Mouse (Mus musculus) thymus, postnatal 25 days (tissue): Measurements from ENCODE around the gene Pik3r1.

ENCODE experiments used
- DNase-seq: peaks from one replicate; pipeline ENCODE4 v3.0.0; 2022

Pik3r1 gene

DNA sequence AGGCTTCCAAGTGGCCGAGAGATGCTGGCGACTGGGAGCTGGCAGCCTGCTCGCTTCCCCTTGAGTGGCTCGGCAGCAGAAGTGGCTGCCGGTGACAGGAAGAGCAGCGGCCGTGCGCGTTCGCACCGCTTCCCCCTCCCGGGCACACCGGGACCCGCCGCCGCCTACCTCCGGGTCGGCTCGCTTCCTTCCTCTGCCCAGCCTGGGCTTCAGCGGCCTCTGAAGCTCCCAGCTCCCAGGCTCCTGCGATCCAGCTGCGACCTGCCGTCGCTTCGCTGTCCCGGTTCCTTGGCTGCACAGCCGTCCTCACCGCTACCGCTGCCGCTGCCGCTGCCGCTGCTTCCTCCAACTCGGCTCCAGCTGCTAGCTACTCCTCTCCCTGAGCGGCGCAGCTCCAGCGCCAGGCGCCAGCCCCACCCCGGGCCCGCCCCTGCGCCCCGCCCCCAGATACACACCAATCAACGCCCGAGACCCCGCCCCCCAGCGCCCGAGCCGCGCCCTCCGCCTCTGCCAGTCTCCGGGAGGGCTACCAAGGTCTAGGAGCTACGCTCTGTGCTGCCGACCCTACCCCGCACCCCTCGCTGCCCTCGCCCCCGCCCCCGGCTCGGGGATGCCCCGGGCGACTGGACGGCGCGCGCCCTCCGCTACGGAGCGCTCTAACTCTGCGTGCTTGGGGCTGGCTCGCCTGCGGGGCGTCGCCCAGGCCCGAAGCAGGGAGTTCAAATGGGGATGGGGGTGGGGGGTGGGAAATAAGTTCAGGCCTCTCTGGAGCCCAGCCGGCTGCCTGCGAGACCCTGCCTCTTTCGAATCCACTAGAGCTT is at the start of gene Pik3r1:
Pik3r1 (minus strand) TSS at position 409 of the 821 bp plus-strand sequence.
- peak; percentile 98 for DNase-seq

DNA sequence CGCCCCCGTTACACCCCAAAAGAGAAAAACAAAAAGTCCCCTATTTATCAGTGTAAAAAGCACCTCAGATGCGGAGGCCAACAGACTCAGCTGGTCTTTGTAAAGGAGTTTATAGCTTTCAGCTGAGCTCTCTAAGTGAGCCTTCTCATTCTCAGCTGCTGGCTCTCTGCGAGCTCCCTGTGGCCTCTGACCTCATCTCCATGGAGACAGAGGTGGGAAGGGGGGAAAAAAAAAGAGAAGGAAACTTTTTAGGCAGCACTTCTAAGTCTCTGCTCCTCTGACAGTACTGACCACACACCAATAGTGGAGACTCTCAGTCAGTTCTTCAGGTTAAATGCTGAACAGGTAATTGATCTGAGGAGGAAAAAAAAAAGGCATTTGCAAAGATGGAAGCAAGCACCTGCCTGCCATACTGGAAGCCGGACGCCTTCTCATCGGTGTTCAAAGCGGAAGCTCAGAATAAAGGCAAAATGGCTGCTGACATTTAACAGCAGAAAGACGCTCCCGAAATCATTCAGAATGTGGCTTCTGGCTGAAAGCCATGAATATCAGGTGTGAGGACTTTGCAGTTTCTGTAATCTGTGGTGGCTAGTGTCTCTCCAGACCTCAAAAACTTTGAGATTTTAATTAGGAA is 45.4 kb upstream of the Pik3r1 start:
- no peak for DNase-seq

GRCm38 (mm10) chr13:101812341-101812740 is 44.3 kb upstream of the Pik3r1 start:
- DNase-seq: no peak

DNA sequence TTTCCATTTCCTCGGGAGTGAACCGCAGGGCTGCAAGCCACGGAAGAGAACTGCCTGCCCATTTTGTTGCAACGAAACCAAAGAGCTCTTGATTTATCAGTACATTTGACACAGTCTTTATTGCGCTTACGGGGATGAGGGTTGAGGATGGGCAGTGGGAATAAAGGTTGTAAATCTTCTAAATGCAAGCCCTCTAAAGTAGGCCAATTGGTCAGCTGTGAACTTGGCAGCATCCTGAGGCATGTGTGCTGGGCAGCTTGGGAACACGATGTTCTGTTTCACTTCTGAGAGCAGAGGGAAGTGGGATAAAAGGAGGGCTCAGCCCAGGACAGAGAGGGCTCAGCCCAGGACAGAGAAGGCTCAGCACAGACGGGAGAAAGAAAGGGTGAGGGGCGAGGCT is 43.9 kb upstream of the Pik3r1 start:
- DNase-seq: no peak

DNA sequence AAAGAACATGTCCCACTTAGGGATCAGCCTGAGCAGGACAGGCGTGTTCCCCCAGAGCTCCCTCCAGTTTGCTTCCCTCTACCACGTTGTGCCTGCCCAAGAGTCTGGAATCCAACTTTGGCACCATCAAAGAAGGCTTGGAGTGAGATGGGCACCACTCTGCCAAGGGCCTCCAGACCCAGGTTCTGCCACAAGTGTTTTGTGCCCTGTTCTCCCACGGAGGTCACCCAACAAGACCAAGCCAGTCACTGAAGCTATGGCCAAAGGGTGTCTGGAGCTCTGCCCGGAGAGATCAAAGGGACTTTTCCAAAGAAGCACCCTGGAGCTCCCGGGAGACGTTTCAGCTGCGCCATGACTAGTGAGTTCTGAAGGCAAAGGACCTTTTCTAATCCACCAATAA is 42.6 kb upstream of the Pik3r1 start:
- no peak for DNase-seq

- no peak for DNase-seq
These were observed 41.8 kb upstream of the Pik3r1 start for GRCm38 (mm10) chr13:101809796-101810195.

DNA sequence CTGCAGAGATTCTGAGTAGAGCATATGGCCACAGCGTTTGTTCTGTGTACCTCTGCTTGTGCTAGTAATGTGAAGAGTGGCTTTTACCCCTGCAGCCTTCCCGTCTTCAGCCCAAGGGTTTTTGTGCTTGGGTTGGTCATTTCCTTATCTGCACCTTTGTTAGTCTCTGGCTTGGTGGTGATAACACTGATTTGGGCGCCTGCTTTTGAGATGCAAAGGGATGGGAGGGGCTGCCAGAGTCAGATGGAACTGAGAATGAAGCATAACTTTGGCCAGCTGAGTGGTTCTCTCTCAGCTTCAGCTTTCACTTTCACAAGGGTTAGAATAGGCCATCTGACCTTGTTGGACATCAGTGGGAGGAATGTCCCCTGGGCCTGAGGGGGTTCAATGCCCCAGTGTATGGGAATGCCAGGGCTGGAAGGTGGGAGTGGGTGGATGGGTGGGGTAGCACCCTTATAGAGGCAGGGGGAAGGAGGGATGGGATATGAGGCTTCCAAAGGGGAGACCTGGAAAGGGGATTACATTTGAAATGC is 37.6 kb upstream of the Pik3r1 start:
- DNase-seq: no peak

DNA sequence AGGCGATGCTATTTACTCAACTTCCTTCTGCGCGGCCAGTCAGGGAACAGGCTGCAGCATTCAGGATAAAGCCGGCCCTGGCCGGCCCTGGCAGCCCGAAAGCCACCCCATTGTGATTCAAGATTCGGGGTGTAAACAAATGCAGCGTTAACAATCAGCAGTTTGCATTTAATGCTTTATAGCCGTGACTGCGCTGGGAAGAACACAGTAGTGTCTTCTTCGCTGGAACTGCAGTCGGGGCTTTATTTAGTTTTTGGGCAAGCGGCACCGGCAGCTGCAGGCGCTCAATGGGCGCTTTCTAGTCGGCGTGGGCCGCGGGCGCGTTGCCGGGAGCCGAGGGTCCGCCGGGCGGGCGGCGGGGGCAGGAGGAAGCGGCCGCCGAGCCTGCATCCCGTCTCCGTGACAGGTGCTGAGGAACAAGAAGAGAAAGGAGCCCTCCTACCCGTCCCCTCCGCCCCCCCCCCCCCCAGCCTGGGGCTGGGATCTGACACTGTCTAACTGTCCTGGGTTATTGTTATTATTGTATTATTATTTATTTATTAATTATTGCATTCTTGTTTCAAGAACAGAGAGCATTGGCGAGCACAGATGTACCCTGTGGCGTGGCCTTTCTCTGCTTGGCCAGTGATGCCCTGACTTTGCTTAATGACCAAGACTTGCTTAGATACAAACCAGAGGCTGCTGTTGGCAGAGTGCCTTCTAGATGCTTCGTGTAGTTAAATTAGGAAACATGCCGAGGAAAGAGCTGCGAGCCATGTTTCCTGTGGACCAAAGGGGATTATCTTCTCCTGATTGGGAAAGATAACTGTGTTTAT is 33.6 kb upstream of the Pik3r1 start:
- DNase-seq: peak; percentile 67

DNA sequence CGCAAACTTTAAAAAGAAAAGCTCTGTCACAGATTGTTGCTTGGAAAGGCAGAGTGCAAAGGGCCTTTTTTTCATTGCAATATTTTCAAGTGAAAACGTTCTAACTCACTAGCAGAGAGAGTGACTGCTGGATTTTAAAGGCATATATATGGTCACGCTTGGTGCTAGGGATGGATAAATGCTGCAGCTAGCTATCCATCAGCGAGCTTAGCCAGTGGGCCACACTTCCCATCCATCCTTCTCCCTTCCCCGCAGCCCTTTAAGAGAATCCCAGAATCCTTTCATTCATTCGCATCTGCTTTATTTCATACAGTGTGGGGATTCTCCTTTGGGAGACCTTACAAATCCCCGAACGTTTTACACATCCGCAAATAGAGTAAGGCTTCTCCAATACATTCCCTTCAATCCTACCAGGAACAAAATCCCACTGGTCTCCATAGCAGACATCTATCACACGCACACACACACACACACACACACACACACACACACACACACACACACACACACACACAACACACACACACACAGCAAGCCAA is 32.9 kb upstream of the Pik3r1 start:
- no peak for DNase-seq

DNA sequence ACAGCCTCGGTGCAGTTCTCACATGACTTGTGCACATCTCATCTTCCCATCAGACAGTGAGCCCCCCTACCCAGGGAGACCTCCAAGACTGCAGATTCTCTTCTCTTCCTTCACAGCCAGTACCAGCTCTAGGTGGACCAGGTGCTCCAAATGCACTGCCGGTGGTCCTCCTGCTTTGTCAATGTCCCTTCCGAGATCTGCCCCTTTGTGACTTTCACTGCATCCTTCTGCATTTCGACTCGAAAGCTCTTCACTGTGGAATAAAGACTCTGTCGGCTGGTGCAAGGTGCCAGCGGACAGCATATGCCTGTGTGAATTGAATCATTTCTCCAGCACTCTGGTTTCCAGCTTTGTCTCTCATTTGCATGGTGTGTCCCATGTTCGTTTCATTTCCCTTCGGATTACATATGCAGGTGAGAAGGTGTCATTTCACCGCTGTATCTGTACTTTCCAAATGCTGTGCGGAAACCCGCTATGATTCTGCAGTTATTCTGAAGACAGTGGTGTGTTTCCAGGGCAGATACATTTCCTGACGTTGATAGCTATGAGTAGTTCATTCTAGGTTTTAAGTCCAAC is 32.1 kb upstream of the Pik3r1 start:
- DNase-seq: no peak

DNA sequence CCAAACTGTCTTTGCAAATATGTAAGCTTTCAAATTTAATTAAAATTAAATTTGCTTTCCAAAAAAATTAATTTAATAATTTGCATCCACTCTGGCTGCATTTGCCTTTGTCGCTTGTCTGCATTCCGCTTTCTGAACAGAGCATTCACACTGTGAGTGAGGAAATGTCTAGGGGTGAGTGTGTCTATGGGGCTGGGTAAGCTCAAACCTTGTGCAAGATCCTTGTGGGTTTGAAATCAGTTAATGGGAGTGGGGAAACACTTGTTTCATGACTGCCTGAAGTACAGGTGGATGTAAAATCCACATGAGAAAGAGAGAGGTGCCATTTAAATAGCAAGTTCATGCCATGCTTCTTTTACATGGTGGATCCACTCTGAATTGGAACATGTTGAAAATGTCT is 31.3 kb upstream of the Pik3r1 start:
- DNase-seq: no peak

- DNase-seq: no peak
These were observed 30.5 kb upstream of the Pik3r1 start for GRCm38 (mm10) chr13:101798522-101798921.

GRCm38 (mm10) chr13:101796983-101797382 is 29.0 kb upstream of the Pik3r1 start:
- peak; percentile 10 for DNase-seq

- no peak for DNase-seq
These were observed 17.7 kb upstream of the Pik3r1 start for GRCm38 (mm10) chr13:101785705-101786104.

DNA sequence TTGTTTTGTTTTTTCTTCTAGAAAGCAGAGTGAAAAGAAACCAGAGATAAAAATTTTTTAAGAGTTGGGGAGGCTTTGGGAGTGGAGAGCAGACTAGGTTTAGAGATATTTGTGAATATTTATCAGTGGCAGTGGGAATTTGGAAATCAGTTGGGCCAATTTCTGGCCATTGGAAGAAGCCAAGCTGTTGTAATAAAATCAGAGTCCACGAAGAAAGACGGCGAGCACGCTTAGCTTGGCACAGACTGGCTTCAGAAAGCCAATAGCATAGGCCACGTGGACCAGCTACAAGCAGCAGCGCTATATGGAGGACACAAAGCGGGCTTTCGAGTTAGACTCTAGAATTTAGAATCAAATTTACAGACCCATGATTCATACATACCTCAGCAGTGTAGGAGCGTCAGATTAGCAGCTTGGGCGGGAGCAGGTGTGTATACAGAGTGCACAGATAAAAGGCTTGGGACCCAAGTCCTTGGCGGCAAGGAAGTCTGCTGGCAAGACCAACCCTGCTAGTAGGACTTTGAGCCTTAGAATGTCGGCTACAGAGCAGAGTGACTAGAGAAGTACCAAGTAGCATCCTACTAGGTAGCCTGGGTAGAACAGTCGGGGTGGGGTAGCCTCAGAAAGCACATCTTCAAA is 16.8 kb upstream of the Pik3r1 start:
- no peak for DNase-seq

GRCm38 (mm10) chr13:101779011-101779410 is 11.0 kb upstream of the Pik3r1 start:
- no peak for DNase-seq

DNA sequence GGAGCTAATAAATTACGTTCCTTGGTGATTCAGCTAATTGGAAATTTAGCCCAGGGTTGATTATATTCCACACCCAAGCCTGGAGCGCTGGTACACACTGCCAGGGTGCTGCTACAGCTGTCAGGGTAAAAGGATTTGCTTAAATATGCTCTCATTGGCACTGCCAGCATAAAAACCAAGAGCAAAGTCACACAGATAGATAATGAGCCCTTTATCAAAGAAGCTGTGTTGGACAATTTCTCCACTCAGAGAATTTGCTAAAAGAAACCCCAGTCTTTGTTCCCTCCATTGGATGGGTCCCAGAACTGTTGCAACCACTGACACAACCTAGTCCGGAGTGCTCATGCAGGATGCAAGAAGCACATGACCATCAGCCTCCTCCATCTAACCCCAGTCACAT is 9.8 kb upstream of the Pik3r1 start:
- DNase-seq: no peak

DNA sequence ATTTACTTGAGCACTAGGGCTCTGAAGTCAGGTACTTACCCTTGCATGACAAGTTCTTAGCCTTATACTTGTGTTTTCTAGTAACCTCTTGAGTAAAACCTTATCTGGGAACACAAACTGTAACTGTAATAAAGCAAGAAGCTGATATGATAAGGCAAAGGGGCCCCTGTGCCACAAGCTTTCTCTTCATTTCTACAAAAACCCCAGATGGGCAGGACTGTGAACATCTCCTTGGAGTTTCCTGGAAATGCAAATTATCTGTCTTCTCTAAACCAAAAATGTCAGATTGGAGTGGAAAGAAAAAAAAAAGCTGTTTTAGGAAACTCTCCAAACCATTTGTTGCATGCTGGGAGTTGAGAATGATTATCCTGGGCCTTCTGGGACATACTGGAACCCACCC is 3.1 kb upstream of the Pik3r1 start:
- DNase-seq: no peak

GRCm38 (mm10) chr13:101769955-101770354 is 1.9 kb upstream of the Pik3r1 start:
- DNase-seq: no peak

DNA sequence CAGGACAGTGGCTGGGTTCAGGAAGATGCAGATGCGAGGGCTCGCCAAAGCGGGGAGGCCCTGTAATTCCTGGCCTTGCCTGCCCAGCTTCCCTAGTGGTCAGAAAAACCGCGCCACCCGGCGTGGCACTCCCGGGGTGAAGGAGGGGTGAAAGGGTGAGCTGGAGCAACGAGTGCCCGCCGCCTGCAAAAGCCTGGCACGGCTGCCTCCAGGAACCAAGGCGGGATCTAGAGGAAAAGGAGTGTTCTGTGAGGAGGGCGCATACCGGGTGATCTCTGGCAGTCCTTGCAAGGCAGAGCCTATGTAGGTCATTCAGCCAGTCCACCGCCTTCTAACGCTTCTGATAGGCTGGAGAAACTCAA is 594 bp upstream of the Pik3r1 start:
- peak; percentile 44 for DNase-seq

DNA sequence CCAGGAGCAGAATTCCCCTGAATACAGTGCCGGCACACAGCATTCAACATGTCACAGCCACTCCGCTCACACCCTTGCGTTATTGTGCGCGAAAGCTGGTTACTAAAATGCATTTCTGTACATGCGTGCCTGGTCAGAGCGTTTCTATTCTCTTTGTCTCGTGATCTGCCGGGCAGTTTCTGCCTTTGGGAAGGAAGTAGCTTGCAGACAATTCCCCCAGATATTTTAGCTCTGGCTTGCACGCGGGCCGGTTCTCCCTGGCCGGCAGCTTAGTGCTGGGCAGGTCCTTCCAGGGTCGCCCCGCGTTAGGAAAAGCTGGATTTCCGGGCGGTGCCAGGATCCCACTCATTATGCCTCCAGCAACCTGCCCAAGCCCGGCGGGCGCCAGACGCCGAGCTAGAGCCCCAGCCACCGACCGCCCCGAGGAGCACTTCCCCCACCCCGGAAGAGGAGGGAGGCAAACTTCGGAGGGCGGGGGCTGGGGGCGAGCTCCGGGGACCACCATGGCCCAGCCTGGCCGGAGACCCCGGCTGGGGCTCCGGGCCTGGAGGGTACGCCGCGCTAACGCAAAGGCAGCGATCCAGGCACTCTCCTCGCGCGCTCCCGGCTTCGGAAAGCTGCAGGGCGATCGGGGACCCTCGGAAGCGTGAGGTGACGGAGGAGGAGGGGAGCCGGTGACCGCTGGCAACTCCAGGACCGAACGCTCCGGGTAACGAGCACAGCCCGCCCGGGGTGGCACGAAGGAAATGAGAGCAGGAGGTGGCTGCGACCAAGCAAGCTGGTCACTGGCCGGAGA is 806 bp downstream of the Pik3r1 start:
- DNase-seq: peak; percentile 81
